Mouse (Mus musculus): ENCODE results near the gene Arhgdib. TPM values are rescaled to one million over a fixed set of nuclear protein-coding genes. Genes with fewer than 3 reads are reported as not detected.

Arhgdib gene
- polyA plus RNA-seq, 1 experiment from 2014 or later = 17.1 TPM

DNA sequence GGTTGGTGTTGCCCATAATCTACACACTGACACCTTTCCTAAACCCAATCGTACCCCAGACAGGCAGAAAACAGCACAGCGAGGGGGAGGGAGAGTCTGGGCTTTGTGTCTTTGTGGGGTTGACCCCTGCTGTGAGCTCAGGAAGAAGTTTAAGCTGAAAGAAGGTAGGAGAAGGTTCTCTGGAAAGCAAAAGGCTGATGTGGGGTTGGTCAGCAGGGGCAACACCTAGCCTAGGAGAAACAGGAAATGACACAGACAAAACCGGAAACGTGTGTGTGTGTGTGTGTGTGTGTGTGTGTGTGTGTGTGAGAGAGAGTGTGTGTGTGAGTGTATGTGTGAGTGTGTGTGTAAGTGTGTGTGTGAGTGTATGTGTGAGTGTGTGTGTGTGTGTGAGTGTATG lies 25.8 kb upstream of the Arhgdib start:
- H3K9me3 ChIP-seq = no peaks in the 10 kb centered on the region
- H3K36me3 ChIP-seq = no peaks in the 10 kb centered on the region
- H3K9ac ChIP-seq (replicated peaks) = no peak overlapping the region
- no peak overlapping the region for H3K4me2 ChIP-seq (replicated peaks)
- no peak for ATAC-seq (replicated peaks)
- no peaks in the 10 kb centered on the region for H3K27me3 ChIP-seq
- H3K27ac ChIP-seq (replicated peaks) = no peak overlapping the region
- no peak overlapping the region for H3K4me3 ChIP-seq
- 61% methylated on average over 4 of the region's 4 CpGs for WGBS
- no peaks in the 10 kb centered on the region for H3K4me1 ChIP-seq

DNA sequence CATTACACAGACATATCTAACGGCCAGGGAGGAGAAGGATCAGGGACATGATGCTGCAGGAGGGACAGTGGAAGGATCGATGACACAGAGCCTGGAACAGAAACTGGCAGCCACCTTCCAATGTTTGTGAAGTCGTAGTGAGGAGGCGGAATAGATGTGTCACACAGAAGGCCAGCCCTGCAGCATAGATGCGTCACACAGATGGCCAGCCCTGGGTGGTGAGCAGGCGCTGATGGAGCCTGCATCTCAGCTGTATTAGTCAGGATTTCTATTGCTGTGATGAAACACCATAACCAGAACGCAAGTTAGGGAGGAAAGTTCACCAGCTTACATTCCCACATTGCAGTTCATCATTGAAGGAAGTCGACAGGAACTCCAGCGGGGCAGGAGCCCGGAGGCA lies 24.2 kb upstream of the Arhgdib start:
- H3K27ac ChIP-seq (replicated peaks) = no peak overlapping the region
- no peak for ATAC-seq (replicated peaks)
- no peaks in the 10 kb centered on the region for H3K9me3 ChIP-seq
- no peak overlapping the region for H3K4me2 ChIP-seq (replicated peaks)
- WGBS = 76% methylated on average over 10 of the region's 10 CpGs
- H3K9ac ChIP-seq (replicated peaks) = no peak overlapping the region
- no peaks in the 10 kb centered on the region for H3K4me1 ChIP-seq
- H3K36me3 ChIP-seq = no peaks in the 10 kb centered on the region
- no peaks in the 10 kb centered on the region for H3K27me3 ChIP-seq
- H3K4me3 ChIP-seq = no peak overlapping the region

DNA sequence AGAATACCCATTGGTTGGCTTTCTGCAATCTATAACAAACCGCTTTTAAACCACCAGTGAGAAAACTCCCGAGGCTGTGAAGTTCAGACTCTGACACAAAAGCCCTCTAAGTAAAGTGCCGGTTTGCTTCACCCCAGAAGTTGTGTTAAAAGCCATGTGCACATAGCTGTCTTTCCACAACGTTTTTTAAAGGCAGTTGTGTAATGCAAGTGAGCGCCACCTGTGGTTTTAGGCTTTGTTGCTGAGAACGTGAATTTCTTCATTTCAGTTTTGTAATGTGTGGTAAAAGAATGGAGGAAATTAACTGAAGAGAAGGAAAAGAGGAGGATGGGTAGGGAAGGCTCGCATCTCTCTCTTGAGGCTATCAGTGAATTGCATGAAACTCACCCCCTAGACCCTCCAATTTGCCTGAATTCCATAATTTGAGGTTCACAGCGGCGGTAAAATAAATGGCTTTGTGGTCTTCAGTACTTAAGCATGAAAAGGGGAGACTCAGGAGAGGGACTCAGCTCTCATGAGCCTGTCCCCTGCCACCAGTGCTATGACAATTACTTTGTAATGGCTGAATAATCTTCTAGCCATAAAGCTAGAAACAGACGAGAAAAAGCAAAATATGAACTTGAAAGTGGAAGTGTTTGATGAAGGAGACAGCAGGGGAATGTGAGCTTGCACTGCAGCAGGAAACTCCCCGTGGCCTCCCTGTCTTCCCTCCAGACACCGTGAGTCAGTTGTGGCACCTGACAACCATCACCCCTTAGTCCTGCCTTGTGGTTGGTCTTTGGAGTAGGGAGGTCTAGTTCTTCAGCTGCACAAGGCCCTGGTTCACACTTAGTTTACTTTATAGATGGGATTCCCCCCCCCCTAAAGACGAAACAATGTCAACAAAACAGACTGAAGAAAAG lies 23.2 kb upstream of the Arhgdib start:
- H3K9ac ChIP-seq (replicated peaks) = no peak overlapping the region
- no peak for ATAC-seq (replicated peaks)
- no peaks in the 10 kb centered on the region for H3K4me1 ChIP-seq
- H3K4me3 ChIP-seq = no peak overlapping the region
- no peak overlapping the region for H3K27ac ChIP-seq (replicated peaks)
- H3K4me2 ChIP-seq (replicated peaks) = no peak overlapping the region
- H3K36me3 ChIP-seq = no peaks in the 10 kb centered on the region
- no peaks in the 10 kb centered on the region for H3K27me3 ChIP-seq
- 57% methylated on average over 13 of the region's 13 CpGs for WGBS
- H3K9me3 ChIP-seq = no peaks in the 10 kb centered on the region

DNA sequence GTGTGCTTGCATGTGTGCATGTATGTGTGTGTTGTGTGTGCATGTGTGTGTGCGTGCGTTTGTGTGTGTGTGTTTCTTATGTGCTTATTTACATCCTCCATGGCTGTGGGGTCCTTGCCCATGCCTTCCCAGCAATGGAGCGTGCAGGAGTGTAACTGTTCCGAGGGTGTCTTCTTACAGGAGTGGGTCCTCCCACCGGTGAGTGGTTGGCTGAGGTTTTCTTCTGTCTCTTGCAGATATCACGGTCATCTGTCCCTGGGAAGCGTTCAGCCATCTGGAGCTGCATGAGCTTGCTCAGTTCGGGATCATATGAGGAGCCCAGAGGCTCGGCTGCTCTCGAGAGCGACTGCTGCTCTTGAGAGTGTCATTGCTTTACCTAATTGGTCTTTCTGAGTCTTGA lies 21.3 kb upstream of the Arhgdib start:
- no peaks in the 10 kb centered on the region for H3K4me1 ChIP-seq
- H3K27ac ChIP-seq (replicated peaks) = no peak overlapping the region
- 84% methylated on average over 11 of the region's 11 CpGs for WGBS

DNA sequence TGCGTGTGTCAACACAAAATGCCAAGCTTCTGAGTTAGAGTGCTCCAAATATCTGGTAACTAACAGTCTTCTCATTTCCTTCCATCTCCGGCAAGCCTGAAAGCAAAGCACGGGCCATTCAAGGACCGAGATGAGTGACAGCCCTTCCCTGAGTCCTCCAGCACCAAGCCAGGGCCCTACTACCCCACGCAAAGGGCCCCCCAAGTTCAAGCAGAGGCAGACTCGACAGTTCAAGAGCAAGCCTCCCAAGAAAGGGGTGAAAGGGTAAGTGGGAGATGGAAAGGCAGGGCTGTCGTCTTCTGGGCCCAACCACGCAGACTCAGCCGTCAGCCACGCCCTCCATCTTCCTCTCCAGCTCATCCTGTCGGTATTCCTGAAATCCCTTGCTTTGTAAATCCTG lies 17.4 kb upstream of the Arhgdib start:
- no peak for ATAC-seq (replicated peaks)
- no peaks in the 10 kb centered on the region for H3K4me1 ChIP-seq
- no peak overlapping the region for H3K27ac ChIP-seq (replicated peaks)
- H3K4me2 ChIP-seq (replicated peaks) = no peak overlapping the region
- 61% methylated on average over 11 of the region's 11 CpGs for WGBS
- H3K27me3 ChIP-seq = no peaks in the 10 kb centered on the region
- H3K36me3 ChIP-seq = no peaks in the 10 kb centered on the region
- no peak overlapping the region for H3K9ac ChIP-seq (replicated peaks)
- no peak overlapping the region for H3K4me3 ChIP-seq
- no peaks in the 10 kb centered on the region for H3K9me3 ChIP-seq

More for the DNA sequence above, 21.3 kb upstream of the Arhgdib start:
- Histone ChIP-seq H3K9me3 (no peaks in the 10 kb centered on the region), H3K36me3 (no peaks in the 10 kb centered on the region), H3K4me3 (no peak overlapping the region), H3K4me2 (replicated peaks) (no peak overlapping the region), H3K27me3 (no peaks in the 10 kb centered on the region), H3K9ac (replicated peaks) (no peak overlapping the region)
- no peak for ATAC-seq (replicated peaks)

DNA sequence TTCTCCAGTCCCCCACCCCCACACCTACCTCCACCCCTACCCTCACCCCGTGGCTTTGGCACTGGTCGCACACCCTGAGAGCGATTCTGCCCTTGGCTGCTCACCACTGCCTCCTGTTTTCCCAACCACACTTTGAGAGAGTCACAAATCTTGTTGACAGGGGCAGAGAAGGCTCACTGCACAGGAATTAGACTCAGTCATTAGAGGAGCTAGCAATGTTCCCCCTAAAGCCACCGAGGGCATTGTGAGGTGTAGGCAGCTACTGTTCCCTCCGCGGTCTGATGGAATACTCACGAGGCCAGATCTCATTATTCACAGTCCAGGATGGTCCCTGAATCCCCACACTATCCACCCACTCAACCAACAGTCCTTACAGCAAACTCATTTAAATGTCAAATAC lies 15.4 kb upstream of the Arhgdib start:
- no peak overlapping the region for H3K27ac ChIP-seq (replicated peaks)
- H3K4me2 ChIP-seq (replicated peaks) = no peak overlapping the region
- ATAC-seq (replicated peaks) = no peak
- no peaks in the 10 kb centered on the region for H3K9me3 ChIP-seq
- H3K27me3 ChIP-seq = no peaks in the 10 kb centered on the region
- WGBS = 64% methylated on average over 7 of the region's 7 CpGs
- H3K9ac ChIP-seq (replicated peaks) = no peak overlapping the region
- no peak overlapping the region for H3K4me3 ChIP-seq
- no peaks in the 10 kb centered on the region for H3K36me3 ChIP-seq
- no peaks in the 10 kb centered on the region for H3K4me1 ChIP-seq

DNA sequence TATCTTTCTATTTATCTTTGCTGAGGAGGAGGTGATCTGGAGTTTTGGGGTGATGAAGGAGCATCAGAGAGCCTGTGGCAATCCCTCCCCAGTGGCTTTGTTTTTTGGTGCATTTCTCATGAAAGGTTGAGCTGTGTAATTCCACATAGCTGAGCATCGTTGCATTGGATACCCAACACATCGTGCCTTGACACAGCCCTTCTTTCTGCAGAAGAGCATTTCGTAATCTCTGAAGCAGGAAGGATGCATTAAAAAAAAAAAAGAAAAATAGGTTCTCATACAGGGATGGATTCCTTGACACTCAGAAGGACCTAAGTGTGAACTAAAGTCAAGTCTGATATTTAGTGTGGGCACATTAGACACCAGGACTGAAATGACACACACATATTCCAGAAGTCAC lies 13.5 kb upstream of the Arhgdib start:
- Histone ChIP-seq H3K4me3 (no peak overlapping the region), H3K4me1 (no peaks in the 10 kb centered on the region), H3K36me3 (no peaks in the 10 kb centered on the region), H3K9me3 (no peaks in the 10 kb centered on the region), H3K4me2 (replicated peaks) (no peak overlapping the region), H3K27ac (replicated peaks) (no peak overlapping the region), H3K9ac (replicated peaks) (no peak overlapping the region), H3K27me3 (no peaks in the 10 kb centered on the region)
- 95% methylated on average over 3 of the region's 3 CpGs for WGBS
- no peak for ATAC-seq (replicated peaks)

DNA sequence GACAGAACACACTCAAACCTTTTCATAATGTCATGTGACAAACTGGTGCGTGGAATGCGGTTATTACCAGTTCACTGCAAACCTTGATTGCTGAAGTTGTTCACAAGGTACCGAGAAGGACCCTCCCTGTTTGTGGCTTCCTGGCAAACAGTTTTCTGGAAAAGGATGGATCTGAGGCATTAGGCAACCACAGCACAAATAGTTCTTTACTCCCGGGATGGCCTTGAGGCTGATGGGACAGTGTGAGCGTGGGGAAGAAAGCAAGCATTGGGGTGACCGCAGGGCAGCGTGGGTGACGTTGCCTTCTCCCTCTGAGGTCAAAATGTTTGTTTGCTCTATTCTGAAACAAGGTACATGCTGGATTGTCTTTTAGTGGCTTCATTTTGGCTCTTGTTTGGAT lies 13.0 kb upstream of the Arhgdib start:
- Histone ChIP-seq H3K4me3 (no peak overlapping the region), H3K9ac (replicated peaks) (no peak overlapping the region), H3K27me3 (no peaks in the 10 kb centered on the region), H3K9me3 (no peaks in the 10 kb centered on the region), H3K27ac (replicated peaks) (no peak overlapping the region), H3K4me2 (replicated peaks) (no peak overlapping the region), H3K36me3 (no peaks in the 10 kb centered on the region), H3K4me1 (no peaks in the 10 kb centered on the region)
- WGBS = 91% methylated on average over 8 of the region's 8 CpGs
- ATAC-seq (replicated peaks) = no peak

DNA sequence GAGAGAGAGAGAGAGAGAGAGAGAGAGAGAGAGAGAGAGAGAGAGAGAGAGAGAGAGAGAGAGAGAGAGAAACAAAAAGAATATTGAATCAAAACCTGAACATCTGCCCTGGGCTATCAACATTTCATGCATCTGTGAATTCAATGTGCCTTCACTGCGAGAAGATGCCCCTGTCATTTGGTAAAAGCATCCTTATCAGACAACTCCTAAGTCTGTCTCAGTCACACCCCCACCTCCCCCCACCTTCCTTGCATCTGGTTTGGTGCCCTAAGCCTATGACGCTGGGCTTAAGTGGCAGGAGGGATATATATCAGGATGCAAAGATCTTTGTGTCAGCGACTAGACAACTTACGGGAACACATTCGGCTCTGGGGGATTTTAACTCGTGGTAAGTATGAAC lies 12.5 kb upstream of the Arhgdib start:
- no peaks in the 10 kb centered on the region for H3K4me1 ChIP-seq
- H3K36me3 ChIP-seq = no peaks in the 10 kb centered on the region
- no peaks in the 10 kb centered on the region for H3K27me3 ChIP-seq
- H3K27ac ChIP-seq (replicated peaks) = no peak overlapping the region
- ATAC-seq (replicated peaks) = no peak
- H3K4me2 ChIP-seq (replicated peaks) = no peak overlapping the region
- 85% methylated on average over 6 of the region's 6 CpGs for WGBS
- H3K9ac ChIP-seq (replicated peaks) = no peak overlapping the region
- no peaks in the 10 kb centered on the region for H3K9me3 ChIP-seq
- H3K4me3 ChIP-seq = no peak overlapping the region

DNA sequence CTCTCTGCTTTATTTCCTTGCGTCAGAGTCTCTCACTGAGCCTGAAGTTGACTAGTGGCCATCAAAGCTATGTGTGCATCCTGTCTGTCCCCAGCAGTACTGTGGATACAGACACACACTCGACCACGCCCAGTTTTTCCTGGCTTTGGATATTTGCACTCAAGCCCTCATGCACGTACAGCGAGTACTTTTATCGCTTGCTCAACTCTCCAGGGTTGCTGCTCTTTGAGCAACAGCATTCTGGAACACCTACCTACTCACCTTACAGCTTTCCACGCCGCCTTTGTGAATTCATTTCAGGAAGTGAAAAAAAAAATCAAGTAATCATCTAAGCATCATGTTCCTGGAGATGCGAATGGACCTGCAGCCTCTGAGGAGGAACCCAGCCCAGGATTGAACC lies 11.2 kb upstream of the Arhgdib start:
- no peak for ATAC-seq (replicated peaks)
- Histone ChIP-seq H3K27ac (replicated peaks) (no peak overlapping the region), H3K9me3 (no peaks in the 10 kb centered on the region), H3K4me3 (no peak overlapping the region), H3K9ac (replicated peaks) (no peak overlapping the region), H3K36me3 (no peaks in the 10 kb centered on the region), H3K4me2 (replicated peaks) (no peak overlapping the region), H3K27me3 (no peaks in the 10 kb centered on the region), H3K4me1 (no peaks in the 10 kb centered on the region)
- 94% methylated on average over 9 of the region's 9 CpGs for WGBS

DNA sequence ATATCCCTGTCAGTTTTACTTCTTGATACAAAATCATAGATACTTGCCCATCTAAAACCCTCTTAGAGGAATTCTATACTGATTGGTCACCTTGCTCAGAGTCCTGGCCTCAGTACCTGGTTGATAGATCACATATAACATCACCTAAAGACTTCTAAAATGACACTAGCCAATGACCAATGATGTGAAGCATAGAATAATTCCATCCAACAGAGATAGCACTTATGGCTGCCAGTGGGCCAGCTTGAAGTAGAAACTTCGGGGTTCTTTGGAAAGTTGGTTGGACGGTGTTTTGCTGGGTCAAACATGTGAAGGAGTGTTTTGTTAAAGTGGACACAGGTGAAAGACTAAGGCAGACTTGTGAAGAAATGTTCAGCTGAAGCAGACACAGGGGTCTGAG lies 8.5 kb upstream of the Arhgdib start:
- WGBS = 95% methylated on average over 2 of the region's 2 CpGs
- no peak for ATAC-seq (replicated peaks)
- no peak overlapping the region for H3K9ac ChIP-seq (replicated peaks)

DNA sequence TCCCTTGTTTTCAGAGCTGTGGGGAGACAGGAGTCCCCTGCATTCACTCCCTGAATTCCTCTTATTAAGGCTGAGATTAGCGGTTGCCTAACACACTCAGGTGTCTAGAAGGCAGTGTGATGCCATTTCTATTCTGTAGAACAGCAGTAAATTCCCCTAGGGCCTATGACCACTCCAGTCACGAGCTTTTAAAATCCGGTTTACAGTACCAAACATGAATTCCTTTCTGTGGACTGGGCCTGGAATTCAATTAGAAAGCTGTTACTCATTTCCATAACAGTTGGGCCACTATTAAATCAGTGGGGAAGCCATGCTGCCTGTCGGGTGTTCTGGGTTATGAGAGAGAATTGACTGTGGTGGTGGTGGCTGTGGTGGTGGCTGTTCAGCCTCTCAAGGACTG lies 6.0 kb upstream of the Arhgdib start:
- ATAC-seq (replicated peaks) = no peak
- no peak overlapping the region for H3K4me3 ChIP-seq
- no peak overlapping the region for H3K4me2 ChIP-seq (replicated peaks)
- no peaks in the 10 kb centered on the region for H3K36me3 ChIP-seq
- no peaks in the 10 kb centered on the region for H3K4me1 ChIP-seq
- no peak overlapping the region for H3K9ac ChIP-seq (replicated peaks)
- H3K27me3 ChIP-seq = no peaks in the 10 kb centered on the region
- no peaks in the 10 kb centered on the region for H3K9me3 ChIP-seq
- 25% methylated on average over 4 of the region's 4 CpGs for WGBS
- no peak overlapping the region for H3K27ac ChIP-seq (replicated peaks)

More for the DNA sequence above, 8.5 kb upstream of the Arhgdib start:
- no peaks in the 10 kb centered on the region for H3K36me3 ChIP-seq
- no peak overlapping the region for H3K4me2 ChIP-seq (replicated peaks)
- no peaks in the 10 kb centered on the region for H3K4me1 ChIP-seq
- no peaks in the 10 kb centered on the region for H3K27me3 ChIP-seq
- H3K9me3 ChIP-seq = no peaks in the 10 kb centered on the region
- no peak overlapping the region for H3K27ac ChIP-seq (replicated peaks)
- H3K4me3 ChIP-seq = no peak overlapping the region

DNA sequence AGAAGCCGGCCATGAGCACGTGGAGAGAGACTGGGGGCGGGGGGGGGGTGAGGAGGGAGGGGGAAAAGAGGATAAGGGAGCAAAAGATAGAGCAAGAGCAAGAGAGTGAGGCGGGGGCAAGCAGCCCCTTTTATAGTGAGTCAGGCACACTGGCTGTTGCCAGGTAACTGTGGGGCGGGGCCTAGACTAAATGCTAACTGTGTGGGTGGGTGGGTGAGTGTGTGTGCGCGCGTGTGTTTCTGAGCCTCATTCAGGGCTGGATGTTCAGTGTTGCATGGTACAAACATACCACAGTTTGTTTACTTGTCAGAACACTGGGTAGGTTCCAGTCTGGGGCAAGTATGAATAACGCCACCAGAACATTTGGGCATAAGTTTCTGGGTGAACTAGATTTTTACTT lies 5.2 kb upstream of the Arhgdib start:
- WGBS = 37% methylated on average over 8 of the region's 9 CpGs
- Histone ChIP-seq H3K9me3 (no peaks in the 10 kb centered on the region), H3K4me3 (no peak overlapping the region), H3K9ac (replicated peaks) (no peak overlapping the region), H3K4me2 (replicated peaks) (no peak overlapping the region), H3K27ac (replicated peaks) (no peak overlapping the region), H3K4me1 (0 out of 2 replicates have a peak, but pooled peaks cover 5% of the 10 kb centered on the region), H3K27me3 (no peaks in the 10 kb centered on the region), H3K36me3 (no peaks in the 10 kb centered on the region)
- ATAC-seq (replicated peaks) = peak; percentile 84
